Mouse (Mus musculus) kidney, adult 2 months (tissue): ENCODE data around the gene Nmral1.

ENCODE experiments used
- CTCF ChIP-seq: fragments of 200-500 bp; conservative IDR thresholded peaks from 2 replicates; pipeline ENCODE4 v1.5.1; 2011; ENCODE audit warnings: low read depth, mild to moderate bottlenecking, control low read depth, low read length, moderate library complexity, mixed read lengths; ENCODE audit not compliant: insufficient read depth, insufficient read length
- POLR2A ChIP-seq: fragments of 200-500 bp; IDR thresholded peaks from one replicate; pipeline ENCODE4 v1.6.1; 2011; ENCODE audit warnings: low read depth, low read length, control low read depth

DNA sequence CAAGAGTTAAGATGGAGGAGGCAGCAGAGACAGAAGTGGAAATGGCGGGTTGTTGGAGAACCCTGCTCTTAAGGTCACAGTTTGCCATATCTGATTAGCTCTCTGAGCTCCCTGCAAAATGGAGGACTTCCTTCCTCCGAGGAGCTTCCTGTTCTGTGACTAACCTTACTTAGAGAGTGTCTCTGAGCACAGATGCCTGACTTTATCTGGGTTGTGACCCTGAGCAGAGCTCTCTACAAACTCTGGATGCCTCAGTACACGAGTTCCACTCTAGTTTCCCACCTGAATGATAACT, 3.7 kb upstream of the Nmral1 start:
- no peak for TF ChIP-seq CTCF
- no peak for TF ChIP-seq POLR2A
